Mouse (Mus musculus): ENCODE data around the gene Slc30a3. TPM values are rescaled to one million over a fixed set of nuclear protein-coding genes. Genes with fewer than 3 reads are reported as not detected.
A peak's percentile ranks its signal among the peaks of the same experiment; 100 is the strongest.

The Slc30a3 gene
- total RNA-seq, 2 experiments from 2014 or later, result not detected

DNA sequence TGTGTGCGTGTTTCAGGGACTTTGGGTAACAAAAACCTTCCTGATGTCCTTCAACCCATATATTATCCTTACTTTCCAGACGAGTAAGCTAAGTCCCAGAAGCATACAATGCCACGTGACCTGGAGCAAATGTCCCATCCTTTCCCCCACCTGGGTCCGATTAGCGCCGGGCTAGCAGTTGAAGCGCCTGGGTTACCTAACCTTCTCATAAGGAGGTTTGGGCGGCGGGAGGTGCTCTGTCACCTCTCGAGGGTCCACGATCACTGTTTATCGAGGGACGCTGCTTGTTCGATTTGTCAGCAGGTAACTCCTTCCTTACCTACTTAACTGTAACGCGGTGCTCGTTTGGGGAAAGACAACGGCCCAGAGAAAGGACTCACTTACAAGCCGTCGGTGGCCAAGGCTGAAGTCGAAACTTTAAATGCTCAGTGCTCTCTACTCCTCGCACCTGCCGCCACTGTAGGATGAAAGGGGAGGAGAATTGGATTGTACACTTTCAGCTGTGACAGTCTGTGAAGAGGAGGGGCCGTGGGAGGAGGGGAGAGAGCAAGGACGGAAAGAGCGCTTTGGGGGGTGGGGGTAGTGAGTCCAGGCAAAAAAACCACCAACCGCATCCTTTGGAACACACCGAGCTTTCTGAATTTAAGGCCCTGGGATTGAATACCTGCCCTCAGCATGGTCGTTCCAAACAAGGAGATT lies 13.8 kb downstream of the Slc30a3 start:
- intact Hi-C loops (cut with DNase I), result no loop called here
- no peak for DNase-seq (ENCODE audit: low spot score)

GRCm38 (mm10) chr5:31093151-31094041 lies 14.6 kb downstream of the Slc30a3 start:
- no peak for DNase-seq (ENCODE audit: low spot score)
- intact Hi-C loops (cut with DNase I), result no loop called here

DNA sequence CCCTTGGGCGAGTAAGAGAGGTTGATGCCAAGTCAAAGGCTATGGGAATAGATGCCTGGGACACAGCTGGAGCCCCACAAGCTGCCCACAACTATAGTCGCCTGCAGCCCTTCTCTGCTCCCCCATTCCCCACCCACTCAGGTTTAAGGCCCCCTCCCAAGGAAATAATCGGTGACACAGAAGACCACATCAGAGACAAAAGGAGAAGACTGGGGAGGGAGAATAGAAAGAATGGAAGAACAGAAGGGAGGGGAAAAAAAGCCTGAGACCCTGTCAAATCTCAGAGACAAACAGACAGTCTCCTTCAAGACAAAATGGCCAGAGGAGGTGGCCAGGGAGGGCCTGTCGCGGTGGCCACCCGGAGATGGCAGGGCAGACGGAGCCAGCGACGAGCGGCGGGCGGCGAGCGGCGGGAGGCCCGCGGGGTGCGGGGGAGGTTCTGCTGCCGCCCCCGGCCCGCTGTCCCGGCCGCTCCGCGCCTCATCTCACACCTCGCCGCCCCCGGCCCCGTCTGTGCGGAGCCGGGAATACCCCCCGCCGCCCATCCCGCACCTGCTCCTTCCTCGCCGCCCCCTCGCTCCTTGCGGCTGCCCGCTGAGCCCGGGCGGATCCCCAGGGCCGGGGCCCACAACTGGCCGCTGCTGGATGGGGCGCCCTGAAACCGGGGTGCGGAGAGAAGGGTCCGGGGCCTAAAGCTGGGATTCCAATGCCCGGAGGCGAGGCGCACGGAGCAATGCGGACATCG lies 15.6 kb downstream of the Slc30a3 start:
- no peak for DNase-seq (ENCODE audit: low spot score)
- intact Hi-C loops (cut with DNase I), result no loop called here

GRCm38 (mm10) chr5:31087131-31087530 lies 20.9 kb downstream of the Slc30a3 start:
- DNase-seq (ENCODE audit: low spot score), result no peak
- intact Hi-C loops (cut with DNase I), result no loop called here

GRCm38 (mm10) chr5:31086606-31087005 lies 21.4 kb downstream of the Slc30a3 start:
- intact Hi-C loops (cut with DNase I), result no loop called here

GRCm38 (mm10) chr5:31083949-31084348 lies 24.1 kb downstream of the Slc30a3 start:
- intact Hi-C loops (cut with DNase I), result no loop called here

More at GRCm38 (mm10) chr5:31086606-31087005, 21.4 kb downstream of the Slc30a3 start:
- DNase-seq (ENCODE audit: low spot score), result no peak

GRCm38 (mm10) chr5:31082935-31083625 lies 25.0 kb downstream of the Slc30a3 start:
- intact Hi-C loops (cut with DNase I), result no loop called here
- peak; percentile 31 for DNase-seq (ENCODE audit: low spot score)

More at GRCm38 (mm10) chr5:31083949-31084348, 24.1 kb downstream of the Slc30a3 start:
- no peak for DNase-seq (ENCODE audit: low spot score)

GRCm38 (mm10) chr5:31082355-31082754 lies 25.7 kb downstream of the Slc30a3 start:
- intact Hi-C loops (cut with DNase I), result no loop called here

DNA sequence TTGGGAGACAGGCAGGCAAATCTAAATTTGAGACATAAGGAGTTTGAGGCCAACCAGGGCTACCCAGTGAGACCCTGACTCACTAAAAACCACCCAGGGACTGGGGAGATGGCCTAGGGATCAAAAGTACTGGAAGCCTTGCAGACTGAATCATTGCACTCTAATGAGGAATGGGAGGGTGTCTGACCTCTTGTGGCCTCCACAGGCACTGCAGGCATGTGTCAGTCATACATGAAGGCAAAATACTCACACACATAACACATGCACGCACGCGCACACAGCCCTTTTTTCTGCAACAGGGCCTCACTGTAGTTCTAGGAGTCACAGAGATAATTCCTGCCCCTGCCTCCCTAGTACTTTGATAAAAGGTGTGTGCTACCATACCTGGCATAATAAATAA lies 26.7 kb downstream of the Slc30a3 start:
- DNase-seq (ENCODE audit: low spot score), result no peak
- intact Hi-C loops (cut with DNase I), result no loop called here

More at GRCm38 (mm10) chr5:31082355-31082754, 25.7 kb downstream of the Slc30a3 start:
- DNase-seq (ENCODE audit: low spot score), result no peak

DNA sequence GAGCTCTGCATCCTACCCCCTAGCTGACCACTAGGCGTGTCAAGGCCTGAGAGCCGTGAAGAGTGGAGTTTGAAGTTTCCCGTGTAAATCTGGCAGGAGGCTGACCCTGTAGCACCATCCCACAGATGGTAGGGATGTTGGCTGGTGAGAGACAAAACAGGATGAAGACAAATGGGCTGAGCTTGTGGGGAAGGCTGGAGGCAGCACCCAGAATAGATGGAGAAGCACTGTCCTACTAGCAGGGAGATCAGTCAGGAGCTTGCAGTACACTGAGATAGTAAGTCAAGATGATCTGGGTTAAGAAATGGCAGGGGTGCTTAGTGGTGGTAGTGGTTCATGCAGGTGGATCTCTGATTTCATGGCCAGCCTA lies 27.3 kb downstream of the Slc30a3 start:
- intact Hi-C loops (cut with DNase I), result no loop called here
- DNase-seq (ENCODE audit: low spot score), result no peak

DNA sequence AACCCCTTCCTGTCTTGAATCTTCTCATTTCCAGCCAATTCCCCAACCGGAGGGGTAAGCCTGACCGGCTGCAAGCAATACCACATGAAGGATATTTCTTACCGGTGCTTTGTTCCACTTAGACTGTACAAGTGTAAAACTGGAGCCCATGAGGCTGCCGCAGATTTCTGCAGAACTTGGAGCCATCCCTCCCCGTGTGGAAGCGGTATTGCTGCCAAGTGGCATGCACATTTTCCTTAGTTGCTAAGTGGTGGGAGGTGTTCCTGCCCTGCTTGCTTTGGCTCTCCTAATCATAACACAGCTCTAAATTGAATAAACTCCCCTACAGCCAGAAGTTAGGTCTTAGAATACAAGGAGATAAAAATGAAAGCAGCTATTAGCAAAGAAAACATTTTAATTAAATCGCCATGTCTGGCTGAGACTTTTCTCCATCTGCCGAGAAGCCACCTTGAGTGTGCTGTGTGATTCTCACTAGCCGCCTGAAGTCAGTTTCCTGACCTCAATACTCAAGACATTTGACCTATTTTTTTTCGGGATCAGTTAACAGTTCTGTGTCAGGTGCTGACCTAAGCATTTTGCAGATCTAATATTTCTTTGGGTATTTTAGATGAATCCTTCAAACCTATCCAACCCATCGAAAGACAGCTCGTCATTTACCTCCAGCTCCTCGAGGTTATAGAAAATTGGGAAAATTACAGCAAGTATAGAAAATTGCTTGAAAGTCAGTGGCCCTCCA lies 27.8 kb downstream of the Slc30a3 start:
- intact Hi-C loops (cut with DNase I), result no loop called here
- no peak for DNase-seq (ENCODE audit: low spot score)

DNA sequence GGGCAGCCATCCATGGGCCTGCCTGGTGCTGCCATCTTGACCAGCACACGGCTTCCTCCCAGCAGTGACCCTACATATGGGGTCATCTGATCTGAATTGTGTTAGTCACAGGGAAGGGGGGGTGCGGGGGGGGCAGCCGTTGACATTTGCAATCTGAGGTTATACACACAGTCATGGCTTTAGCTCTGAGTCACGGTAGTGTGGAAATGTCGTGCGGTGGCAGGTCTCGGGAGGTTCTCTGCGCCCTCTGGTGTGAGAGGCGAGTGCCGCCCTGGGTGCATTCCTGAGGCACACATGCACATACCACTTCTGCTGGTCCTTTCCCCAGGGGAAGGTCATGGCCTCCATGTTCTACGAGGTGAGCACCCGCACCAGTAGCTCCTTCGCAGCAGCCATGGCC lies 31.7 kb downstream of the Slc30a3 start:
- intact Hi-C loops (cut with DNase I), result no loop called here
- no peak for DNase-seq (ENCODE audit: low spot score)

- DNase-seq (ENCODE audit: low spot score), result no peak
- intact Hi-C loops (cut with DNase I), result no loop called here
These were observed 34.9 kb downstream of the Slc30a3 start for GRCm38 (mm10) chr5:31073176-31073575.

DNA sequence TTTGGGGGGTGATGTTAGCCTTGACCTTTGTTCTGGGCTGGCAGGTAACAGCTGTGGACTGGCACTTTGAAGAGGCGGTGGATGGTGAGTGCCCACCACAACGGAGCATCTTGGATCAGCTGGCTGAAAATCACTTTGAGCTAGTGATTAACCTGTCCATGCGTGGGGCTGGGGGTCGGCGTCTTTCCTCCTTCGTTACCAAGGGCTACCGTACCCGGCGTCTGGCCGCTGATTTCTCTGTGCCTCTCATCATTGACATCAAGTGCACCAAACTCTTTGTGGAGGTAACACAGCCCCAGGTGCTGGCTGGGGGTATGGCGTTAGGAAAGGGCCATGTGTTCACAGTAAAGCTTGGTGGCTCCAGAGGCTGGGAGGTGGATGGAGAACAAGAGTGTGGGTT lies 36.2 kb downstream of the Slc30a3 start:
- intact Hi-C loops (cut with DNase I), result no loop called here
- no peak for DNase-seq (ENCODE audit: low spot score)

DNA sequence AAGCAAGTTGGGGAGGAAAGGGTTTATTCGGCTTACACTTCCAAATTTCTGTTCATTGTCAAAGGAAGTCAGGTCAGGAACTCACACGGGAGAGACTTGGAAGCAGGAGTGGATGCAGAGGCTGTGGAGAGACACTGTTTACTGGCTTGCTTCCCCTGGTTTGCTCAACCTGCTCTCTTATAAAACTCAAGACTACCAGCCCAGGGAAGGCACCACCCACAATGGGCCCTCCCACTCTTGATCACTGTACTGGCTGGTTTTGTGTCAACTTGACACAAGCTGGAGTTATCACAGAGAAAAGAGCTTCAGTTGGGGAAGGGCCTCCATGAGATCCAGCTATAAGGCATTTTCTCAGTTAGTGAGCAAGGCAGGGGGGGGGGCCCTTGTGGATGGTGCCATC lies 37.0 kb downstream of the Slc30a3 start:
- intact Hi-C loops (cut with DNase I), result no loop called here
- DNase-seq (ENCODE audit: low spot score), result no peak

DNA sequence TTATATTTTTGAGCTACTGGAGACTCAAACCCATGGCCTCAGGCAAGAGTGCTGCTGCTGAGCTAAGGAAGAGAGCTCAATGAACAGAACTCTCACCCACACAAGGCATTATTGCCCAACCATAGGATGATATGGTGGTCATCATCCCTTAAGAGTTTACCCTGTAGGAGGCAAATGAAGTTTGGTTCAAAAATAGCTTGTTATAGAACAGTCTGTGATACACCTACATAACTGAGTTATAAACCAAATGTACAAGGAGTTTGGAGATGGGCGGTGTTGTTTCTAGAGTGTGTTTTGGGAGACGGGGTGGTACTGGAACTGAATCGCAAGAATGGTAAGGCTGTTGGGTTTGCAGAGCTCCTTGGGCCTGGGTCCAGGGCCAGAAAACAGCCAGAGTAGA lies 38.2 kb downstream of the Slc30a3 start:
- intact Hi-C loops (cut with DNase I), result no loop called here
- no peak for DNase-seq (ENCODE audit: low spot score)

- no peak for DNase-seq (ENCODE audit: low spot score)
- intact Hi-C loops (cut with DNase I), result loop anchor here (2.0 kb wide), 1 partner anchor 55 kb away; no protein-coding TSS in a partner anchor
These were observed 52.6 kb downstream of the Slc30a3 start for GRCm38 (mm10) chr5:31055216-31056140.
